Comparison of ENCODE assay signal across 36 mouse cellular contexts in genomic region chr1:166123751-166124150, GRCm38 (mm10). TPM values are rescaled to one million over a fixed set of nuclear protein-coding genes. Genes with fewer than 3 reads are reported as not detected.
DNase-seq lines count a peak whose midpoint lies in the region; ATAC-seq and TF ChIP-seq lines count a peak whose summit lies in the region.
"Had no signal": no experiment of that assay in that cellular context is flagged by ENCODE, and none has a peak within 500 bp of the region (broad histone marks: within the 10 kb centered on the region; RNA-seq: fewer than 3 reads in every experiment).

No protein-coding gene starts in this region.

- DNase-seq in forebrain, embryonic 11.5 days (ENCODE audit: low spot score) = peak; percentile 20
- DNase-seq in ES-E14 (ENCODE audit: low read depth, low spot score) = no peak
- DNase-seq in fibroblast of lung, adult 2 months (ENCODE audit: low read depth) = peak; percentile 3
- no peak for DNase-seq in right cerebral cortex, postnatal 25 days
- DNase-seq in spleen, postnatal 36 days (ENCODE audit: low spot score in 2 of 2) = no peak
- no peak for DNase-seq in Muller cell, postnatal 12 days (ENCODE audit: inconsistent ontology term)
- DNase-seq: adrenal gland, adult 2 months; adrenal gland, postnatal 14 days; B cell, adult 2 months; cerebellum, adult 11-12 months; cerebellum, adult 8-10 months; cerebellum, postnatal 10 days; cerebellum, postnatal 36 days; embryo, embryonic 11 days; gastrocnemius, postnatal 10 days; gastrocnemius, postnatal 36 days; heart, adult 2 months; heart, postnatal 14 days; heart, postnatal 4 days had no signal

- H3K9me3 ChIP-seq in forebrain, embryonic 11.5 days (ENCODE audit: control insufficient read depth, low read length) = no peaks in the 10 kb centered on the region; the same call in 1 of the 2 replicates
- H3K9me3 ChIP-seq in forebrain, embryonic 13.5 days (replicated peaks) = no peaks in the 10 kb centered on the region; the same call in 1 of the 2 replicates
- no peaks in the 10 kb centered on the region for H3K9me3 ChIP-seq in ES-E14 (ENCODE audit: control insufficient read depth, insufficient read depth, low read depth, low read length)
- H3K9me3 ChIP-seq: embryonic facial prominence, embryonic 10.5 days; embryonic facial prominence, embryonic 13.5 days; forebrain, embryonic 15.5 days; heart, embryonic 10.5 days; hindbrain, embryonic 12.5 days; hindbrain, embryonic 15.5 days had no signal

- WGBS in forebrain, embryonic 11.5 days = 92% methylated on average over 8 of the region's 8 CpGs
- 92% methylated on average over 8 of the region's 8 CpGs for WGBS in forebrain, embryonic 13.5 days

- no peaks in the 10 kb centered on the region for H3K27me3 ChIP-seq in forebrain, embryonic 11.5 days (ENCODE audit: control insufficient read depth, insufficient read depth, low read length)
- no peaks in the 10 kb centered on the region for H3K27me3 ChIP-seq in forebrain, embryonic 13.5 days
- H3K27me3 ChIP-seq: embryonic facial prominence, embryonic 13.5 days; forebrain, embryonic 15.5 days; heart, embryonic 13.5 days; hindbrain, embryonic 12.5 days; hindbrain, embryonic 15.5 days; Patski had no signal

- no peaks in the 10 kb centered on the region for H3K36me3 ChIP-seq in forebrain, embryonic 11.5 days (ENCODE audit: control insufficient read depth, insufficient read depth, low read length)
- no peaks in the 10 kb centered on the region for H3K36me3 ChIP-seq in forebrain, embryonic 13.5 days (ENCODE audit: poor library complexity, severe bottlenecking)
- H3K36me3 ChIP-seq in ES-E14 (ENCODE audit: control insufficient read depth, insufficient read depth, low read length, poor library complexity, severe bottlenecking) = peaks cover 4% of the 10 kb centered on the region; the same call in 1 of the 2 replicates
- H3K36me3 ChIP-seq: embryonic facial prominence, embryonic 10.5 days; embryonic facial prominence, embryonic 13.5 days; forebrain, embryonic 10.5 days; forebrain, embryonic 15.5 days; hindbrain, embryonic 12.5 days; hindbrain, embryonic 15.5 days had no signal

- H3K27ac ChIP-seq in forebrain, embryonic 11.5 days (ENCODE audit: low read depth, low read length) = no peak overlapping the region
- no peak overlapping the region for H3K27ac ChIP-seq in forebrain, embryonic 13.5 days
- peak overlapping the region; percentile 100 for H3K27ac ChIP-seq in ES-E14 (ENCODE audit: insufficient read depth, low read depth, low read length, poor library complexity, severe bottlenecking)
- H3K27ac ChIP-seq: embryonic facial prominence, embryonic 10.5 days; embryonic facial prominence, embryonic 13.5 days; forebrain, embryonic 10.5 days; forebrain, embryonic 15.5 days; heart, adult 2 months; heart, embryonic 10.5 days; heart, embryonic 13.5 days; hindbrain, embryonic 12.5 days; hindbrain, embryonic 15.5 days had no signal

- in situ Hi-C loops in ES-E14 (cut with MboI; ENCODE audit: low sequenced_read_pairs in 2 of 2, unreplicated experiment in 2 of 2) = no loop called here

- no peaks in the 10 kb centered on the region for H3K4me1 ChIP-seq in forebrain, embryonic 11.5 days (replicated peaks; ENCODE audit: control insufficient read depth, insufficient read depth, low read length)
- no peaks in the 10 kb centered on the region for H3K4me1 ChIP-seq in forebrain, embryonic 13.5 days
- H3K4me1 ChIP-seq in ES-E14 (ENCODE audit: control insufficient read depth in 2 of 2, insufficient read depth in 2 of 2, low read length in 2 of 2, poor library complexity in 1 of 2) = peaks cover 12 to 16% of the 10 kb centered on the region in 2 experiments
- H3K4me1 ChIP-seq: forebrain, embryonic 15.5 days; hindbrain, embryonic 15.5 days had no signal

- no peak overlapping the region for H3K9ac ChIP-seq in forebrain, embryonic 11.5 days (ENCODE audit: low read length)
- no peak overlapping the region for H3K9ac ChIP-seq in forebrain, embryonic 13.5 days
- H3K9ac ChIP-seq in ES-E14 (ENCODE audit: insufficient read depth, low read depth, low read length, poor library complexity, severe bottlenecking) = peak overlapping the region; percentile 58; the same call in 1 of the 2 replicates
- H3K9ac ChIP-seq: embryonic facial prominence, embryonic 13.5 days; forebrain, embryonic 15.5 days; heart, embryonic 13.5 days; hindbrain, embryonic 12.5 days; hindbrain, embryonic 15.5 days had no signal

- no peak overlapping the region for H3K4me2 ChIP-seq in forebrain, embryonic 11.5 days (ENCODE audit: low read depth, low read length, severe bottlenecking)
- no peak overlapping the region for H3K4me2 ChIP-seq in forebrain, embryonic 13.5 days
- H3K4me2 ChIP-seq: embryonic facial prominence, embryonic 13.5 days; forebrain, embryonic 15.5 days; heart, embryonic 13.5 days; hindbrain, embryonic 12.5 days; hindbrain, embryonic 15.5 days had no signal

- ATAC-seq in forebrain, embryonic 11.5 days (replicated peaks; ENCODE audit: low FRiP score) = no peak
- ATAC-seq in forebrain, embryonic 13.5 days = no peak
- ATAC-seq: CD4-positive, CD25-positive, alpha-beta regulatory T cell, adult 4 months; forebrain, embryonic 15.5 days; intestine, postnatal 0 days; Patski had no signal

- no peak overlapping the region for H3K4me3 ChIP-seq in forebrain, embryonic 11.5 days (ENCODE audit: low read depth, low read length)
- H3K4me3 ChIP-seq in forebrain, embryonic 13.5 days = no peak overlapping the region
- H3K4me3 ChIP-seq in ES-E14 (ENCODE audit: insufficient read depth in 1 of 2, low read depth in 1 of 2, low read length in 2 of 2, poor library complexity in 1 of 2, severe bottlenecking in 1 of 2) = peak overlapping the region in 1 of 2 experiments; percentile 25; a peak in 2 of 4 replicates
- H3K4me3 ChIP-seq: embryonic facial prominence, embryonic 10.5 days; embryonic facial prominence, embryonic 13.5 days; erythroblast, embryonic 14.5 days; forebrain, embryonic 10.5 days; forebrain, embryonic 15.5 days; heart, adult 2 months; heart, embryonic 10.5 days; heart, embryonic 13.5 days; hindbrain, embryonic 12.5 days; hindbrain, embryonic 15.5 days had no signal

TF ChIP-seq in ES-E14, 5 proteins besides CTCF, POLR2A, EP300 and RAD21:
- TF ChIP-seq HCFC1 (IDR thresholded peaks at IDR 0.05; ENCODE audit: borderline replicate concordance, insufficient read depth, low read length) = no peak
- no peak for TF ChIP-seq ZNF384 (IDR thresholded peaks at IDR 0.05; ENCODE audit: low read depth, low read length)
- TF ChIP-seq ZC3H11A (IDR thresholded peaks at IDR 0.05; ENCODE audit: borderline replicate concordance, low read depth, low read length) = no peak
- no peak for TF ChIP-seq CHD2 (IDR thresholded peaks at IDR 0.05; ENCODE audit: low read depth, low read length)
- no peak for TF ChIP-seq MAFK (IDR thresholded peaks at IDR 0.05; ENCODE audit: insufficient read depth, low read depth, low read length)

RNA-seq across cellular contexts. Expression of gene Dusp27, which starts 4.0 kb away (rescaled TPM):
- 1.8 and 2.2 TPM in 2 replicates for polyA plus RNA-seq in forebrain, embryonic 11.5 days (2014; fragmentation: Nextera tagmentation; extraction: Ambion mirVana)
- polyA plus RNA-seq in forebrain, embryonic 13.5 days (2015; fragmentation: Nextera tagmentation; extraction: Ambion mirVana) = 0.68 and 0.80 TPM in 2 replicates
- 60.2 and 69.4 TPM in 2 replicates for total RNA-seq in ES-E14 (2012; rRNA removed)
- total RNA-seq: granulocyte monocyte progenitor cell, adult 5-6 weeks; MEL had no signal
- polyA plus RNA-seq: CD4-positive, CD25-positive, alpha-beta regulatory T cell, adult 4 months; erythroblast, embryonic 14.5 days; Patski had no signal

RNA-seq across cellular contexts. Expression of gene Gpa33, which starts 6.3 kb away (rescaled TPM):
- 0.12 and 0.20 TPM in 2 replicates for polyA plus RNA-seq in forebrain, embryonic 11.5 days (2014; fragmentation: Nextera tagmentation; extraction: Ambion mirVana)
- not detected in 2 replicates for polyA plus RNA-seq in forebrain, embryonic 13.5 days (2015; fragmentation: Nextera tagmentation; extraction: Ambion mirVana)
- 68.0 and 204 TPM in 2 replicates for total RNA-seq in ES-E14 (2012; rRNA removed)
- total RNA-seq: adrenal gland, postnatal 14 days; gastrocnemius, adult 18-20 months; gastrocnemius, postnatal 10 days; gastrocnemius, postnatal 36 days; granulocyte monocyte progenitor cell, adult 5-6 weeks; heart, adult 2 months; heart, postnatal 14 days; heart, postnatal 4 days; MEL had no signal
- polyA plus RNA-seq: CD4-positive, CD25-positive, alpha-beta regulatory T cell, adult 4 months; cortical plate, adult 2 months; erythroblast, embryonic 14.5 days; forebrain, embryonic 15.5 days; heart, adult 2 months; heart, embryonic 13.5 days; hindbrain, embryonic 15.5 days; Patski had no signal

Comparison
In these comparisons a context has a peak if more than half of its experiments do, and no peak if none do; other contexts are left out.
1. DNase-seq: peak in forebrain, embryonic 11.5 days (single experiment) and fibroblast of lung, adult 2 months (single experiment); none in ES-E14 (single experiment), right cerebral cortex, postnatal 25 days (single experiment), spleen, postnatal 36 days (0 of 2) and Muller cell, postnatal 12 days (single experiment).